ENCODE assay signal across 9 mouse cellular contexts in genomic region chr11:81779881-81780280, GRCm38 (mm10).
DNase-seq lines count a peak whose midpoint lies in the region; ATAC-seq and TF ChIP-seq lines count a peak whose summit lies in the region.
"Had no signal": no experiment of that assay in that cellular context is flagged by ENCODE, and none has a peak within 500 bp of the region (broad histone marks: within the 10 kb centered on the region; RNA-seq: fewer than 3 reads in every experiment).

No protein-coding gene starts in this region.

- H3K9ac ChIP-seq in forebrain, embryonic 12.5 days, result no peak overlapping the region
- no peak overlapping the region for H3K9ac ChIP-seq in hindbrain, embryonic 16.5 days (ENCODE audit: low read depth, low read length)
- H3K9ac ChIP-seq: embryonic facial prominence, embryonic 13.5 days had no signal

- no peak for TF ChIP-seq CTCF in lung, adult 2 months (IDR thresholded peaks at IDR 0.05; ENCODE audit: insufficient read depth, low read length)

- WGBS in lung, adult 2 months, result 71% methylated on average over 7 of the region's 7 CpGs
- 93% methylated on average over 7 of the region's 7 CpGs for WGBS in forebrain, embryonic 12.5 days
- 57% methylated on average over 7 of the region's 7 CpGs for WGBS in hindbrain, embryonic 16.5 days

- TF ChIP-seq POLR2A in lung, adult 2 months (IDR thresholded peaks at IDR 0.05; ENCODE audit: borderline replicate concordance, extremely low read depth, low read depth, low read length), result no peak

- no peak for ATAC-seq in forebrain, embryonic 12.5 days (ENCODE audit: low FRiP score)
- no peak for ATAC-seq in hindbrain, embryonic 16.5 days

- no peak overlapping the region for H3K4me2 ChIP-seq in forebrain, embryonic 12.5 days
- H3K4me2 ChIP-seq in hindbrain, embryonic 16.5 days (ENCODE audit: low read length), result no peak overlapping the region
- H3K4me2 ChIP-seq: embryonic facial prominence, embryonic 13.5 days had no signal

- H3K4me1 ChIP-seq in lung, adult 2 months (ENCODE audit: control insufficient read depth, insufficient read depth, low read length), result no peaks in the 10 kb centered on the region
- peaks cover 12% of the 10 kb centered on the region for H3K4me1 ChIP-seq in forebrain, embryonic 12.5 days
- H3K4me1 ChIP-seq in hindbrain, embryonic 16.5 days (ENCODE audit: control insufficient read depth, insufficient read depth, low read depth, low read length), result no peaks in the 10 kb centered on the region; the same call in 1 of the 2 replicates
- H3K4me1 ChIP-seq: embryonic facial prominence, embryonic 13.5 days had no signal

- peak; percentile 57 for DNase-seq in lung, postnatal 10 days
- DNase-seq in lung, adult 2 months, result no peak
- peak; percentile 85 for DNase-seq in cerebellum, adult 9-11 months
- DNase-seq in heart, postnatal 4 days, result peak; percentile 44
- peak; percentile 24 to 41 for DNase-seq in right cerebral cortex, adult 2 months (ENCODE audit: low spot score in 2 of 2)
- no peak for DNase-seq in c-Kit-positive CD71-positive TER-119-positive erythroid progenitor cells, embryonic 14.5 days (ENCODE audit: low spot score)

- H3K36me3 ChIP-seq in forebrain, embryonic 12.5 days (replicated peaks), result no peaks in the 10 kb centered on the region
- no peaks in the 10 kb centered on the region for H3K36me3 ChIP-seq in hindbrain, embryonic 16.5 days (ENCODE audit: control insufficient read depth, insufficient read depth, low read length)
- H3K36me3 ChIP-seq: embryonic facial prominence, embryonic 13.5 days had no signal

- no peak overlapping the region for H3K27ac ChIP-seq in forebrain, embryonic 12.5 days
- H3K27ac ChIP-seq in hindbrain, embryonic 16.5 days (ENCODE audit: low read depth, low read length), result no peak overlapping the region
- H3K27ac ChIP-seq: embryonic facial prominence, embryonic 13.5 days had no signal

- H3K9me3 ChIP-seq in forebrain, embryonic 12.5 days, result no peaks in the 10 kb centered on the region
- H3K9me3 ChIP-seq in hindbrain, embryonic 16.5 days (ENCODE audit: control insufficient read depth, low read length), result no peaks in the 10 kb centered on the region
- H3K9me3 ChIP-seq: embryonic facial prominence, embryonic 13.5 days had no signal

- 0 out of 2 replicates have a peak, but pooled peaks cover 3% of the 10 kb centered on the region for H3K27me3 ChIP-seq in forebrain, embryonic 12.5 days
- no peaks in the 10 kb centered on the region for H3K27me3 ChIP-seq in hindbrain, embryonic 16.5 days (replicated peaks; ENCODE audit: control insufficient read depth, insufficient read depth, low read length)
- H3K27me3 ChIP-seq: embryonic facial prominence, embryonic 13.5 days had no signal

- H3K4me3 ChIP-seq in lung, adult 2 months (replicated peaks; ENCODE audit: extremely low read depth, low read depth, low read length), result no peak overlapping the region
- H3K4me3 ChIP-seq in forebrain, embryonic 12.5 days (replicated peaks), result no peak overlapping the region
- no peak overlapping the region for H3K4me3 ChIP-seq in hindbrain, embryonic 16.5 days (ENCODE audit: low read length)
- H3K4me3 ChIP-seq: embryonic facial prominence, embryonic 13.5 days had no signal

Comparison
In these comparisons a context has a peak if more than half of its experiments do, and no peak if none do; other contexts are left out.
1. DNase-seq: peak in lung, postnatal 10 days (single experiment), cerebellum, adult 9-11 months (single experiment), heart, postnatal 4 days (single experiment) and right cerebral cortex, adult 2 months (2 of 2); none in lung, adult 2 months (single experiment) and c-Kit-positive CD71-positive TER-119-positive erythroid progenitor cells, embryonic 14.5 days (single experiment).